Mouse (Mus musculus) C2C12 (cell line): Measurements from ENCODE around the gene Rtp4. TPM values are rescaled to one million over a fixed set of nuclear protein-coding genes. Genes with fewer than 3 reads are reported as not detected.

Experiments
- H3K27me3 ChIP-seq: one replicate; pipeline ENCODE4 v1.6.1; 2011; ENCODE audit not compliant: control insufficient read depth, insufficient read depth, insufficient read length
- H3K36me3 ChIP-seq: one replicate; pipeline ENCODE4 v1.6.1; 2011; ENCODE audit not compliant: control insufficient read depth, insufficient read depth
- H3K4me3 ChIP-seq: one replicate; pipeline ENCODE4 v1.5.1; 2011; ENCODE audit warnings: mild to moderate bottlenecking, control low read depth; ENCODE audit not compliant: poor library complexity, insufficient read depth, severe bottlenecking
- H3K79me2 ChIP-seq: one replicate; pipeline ENCODE4 v1.6.1; 2011; ENCODE audit not compliant: control insufficient read depth, insufficient read depth
- H3K79me3 ChIP-seq: one replicate; pipeline ENCODE4 v1.6.1; 2011; ENCODE audit warnings: low read depth, control low read depth
- H3ac ChIP-seq: one replicate; pipeline ENCODE3; 2011; ENCODE audit warnings: low read depth; ENCODE audit not compliant: control insufficient read depth, insufficient read length
- CEBPB ChIP-seq: IDR thresholded peaks from one replicate; pipeline ENCODE4 v1.6.1; 2011; ENCODE audit warnings: low read depth, mild to moderate bottlenecking, control low read depth, moderate library complexity
- CTCF ChIP-seq: IDR thresholded peaks from one replicate; pipeline ENCODE4 v1.5.1; 2011; ENCODE audit not compliant: control insufficient read depth, insufficient read depth, insufficient read length
- FOSL1 ChIP-seq: IDR thresholded peaks from one replicate; pipeline ENCODE4 v1.8.0; 2011; ENCODE audit warnings: mild to moderate bottlenecking, low read length; ENCODE audit not compliant: poor library complexity, insufficient read depth, severe bottlenecking
- MAX ChIP-seq: IDR thresholded peaks from one replicate; pipeline ENCODE4 v1.6.1; 2011; ENCODE audit warnings: mild to moderate bottlenecking, control low read depth
- MYOD1 ChIP-seq: IDR thresholded peaks from one replicate; pipeline ENCODE4 v1.6.1; 2011; ENCODE audit warnings: low read depth; ENCODE audit not compliant: control insufficient read depth, insufficient read length
- MYOG ChIP-seq: IDR thresholded peaks from one replicate; pipeline ENCODE4 v1.6.1; 2011; ENCODE audit not compliant: control insufficient read depth, insufficient read length; ENCODE audit errors: extremely low read depth
- USF1 ChIP-seq: IDR thresholded peaks from one replicate; pipeline ENCODE4 v1.6.1; 2011; ENCODE audit warnings: low read depth, mild to moderate bottlenecking, control low read depth, moderate library complexity
- polyA plus RNA-seq: library from polyadenylated mRNA; unstranded; fragments of >200 nt; fragmentation: generic; extraction: Trizol; gene quantifications from one replicate; pipeline ENCODE4 v1.2.1, GENCODE M21; 2012; ENCODE audit warnings: missing spikeins

The Rtp4 gene
- polyA plus RNA-seq, 1 experiment, result 0.69 TPM

DNA sequence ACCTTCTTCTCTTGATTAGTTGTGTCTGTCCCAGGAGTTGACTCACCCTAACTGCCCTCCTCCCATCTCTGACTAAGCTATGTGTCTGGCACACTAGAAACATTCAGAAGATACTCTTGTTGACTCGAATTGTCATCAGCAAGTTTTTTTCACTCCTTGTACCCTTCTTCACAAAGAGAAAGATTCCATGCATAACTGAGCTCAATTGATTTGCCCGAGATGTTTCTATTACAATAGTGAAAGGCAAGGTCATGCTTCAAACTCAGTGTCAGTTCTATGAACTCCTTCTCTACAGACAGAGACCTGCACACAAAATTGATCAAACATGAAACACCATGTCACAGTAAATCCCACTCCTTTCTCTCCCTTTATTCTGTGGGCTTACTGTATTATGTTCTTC, 111.4 kb downstream of the Rtp4 start:
- Histone ChIP-seq H3K79me2 (no peaks in the 10 kb centered on the region), H3K27me3 (peaks cover 9% of the 10 kb centered on the region), H3K4me3 (no peak overlapping the region), H3K79me3 (no peaks in the 10 kb centered on the region), H3ac (no peak overlapping the region), H3K36me3 (no peaks in the 10 kb centered on the region)
- TF ChIP-seq MYOD1, result no peak
- TF ChIP-seq MAX, result no peak
- no peak for TF ChIP-seq FOSL1
- no peak for TF ChIP-seq MYOG
- no peak for TF ChIP-seq USF1
- TF ChIP-seq CTCF, result no peak
- TF ChIP-seq CEBPB, result no peak

DNA sequence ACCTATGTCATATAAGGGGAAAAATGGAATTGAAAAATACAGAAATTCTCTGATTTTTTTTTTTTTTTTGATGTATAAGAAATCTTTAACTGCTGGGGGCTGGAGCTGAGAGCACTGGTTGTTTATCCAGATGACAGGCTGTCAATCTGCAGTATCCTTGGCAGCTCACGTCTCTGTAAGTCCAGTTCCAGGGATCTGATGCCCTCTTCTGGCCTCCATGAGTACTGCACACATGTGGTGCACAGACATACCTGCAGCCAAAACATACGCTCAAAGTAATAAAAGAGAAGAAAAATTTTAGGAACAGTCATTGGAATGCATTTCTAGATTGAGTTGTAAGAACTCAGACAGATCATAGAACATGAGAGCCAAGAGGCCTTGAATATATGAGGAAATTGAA, 112.6 kb downstream of the Rtp4 start:
- H3K27me3 ChIP-seq, result peaks cover 9% of the 10 kb centered on the region
- H3K4me3 ChIP-seq, result no peak overlapping the region
- TF ChIP-seq MAX, result no peak
- TF ChIP-seq MYOG, result no peak
- TF ChIP-seq FOSL1, result no peak
- TF ChIP-seq MYOD1, result no peak
- no peak for TF ChIP-seq CTCF
- no peak for TF ChIP-seq CEBPB
- TF ChIP-seq USF1, result no peak
- no peak overlapping the region for H3ac ChIP-seq
- no peaks in the 10 kb centered on the region for H3K79me2 ChIP-seq
- H3K79me3 ChIP-seq, result no peaks in the 10 kb centered on the region
- H3K36me3 ChIP-seq, result no peaks in the 10 kb centered on the region

DNA sequence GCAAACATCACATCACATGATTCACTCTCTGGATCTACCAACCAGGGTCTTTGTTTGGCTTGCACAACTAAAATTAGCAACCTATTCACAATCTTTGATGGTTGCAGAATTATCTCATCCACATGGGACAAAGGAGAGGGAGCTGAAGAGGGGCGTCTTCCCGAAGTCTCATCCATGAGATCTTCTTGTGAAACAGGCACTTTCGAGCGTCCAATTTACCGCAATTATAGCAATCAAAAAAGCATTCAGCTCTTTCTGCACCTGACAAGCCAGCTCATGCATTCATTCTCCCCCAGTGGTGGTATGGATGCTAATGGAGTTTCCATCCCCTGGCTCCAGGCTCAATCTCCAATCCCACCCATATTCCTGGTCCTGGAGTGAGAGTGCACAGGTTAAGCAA, 132.9 kb downstream of the Rtp4 start:
- H3ac ChIP-seq, result no peak overlapping the region

DNA sequence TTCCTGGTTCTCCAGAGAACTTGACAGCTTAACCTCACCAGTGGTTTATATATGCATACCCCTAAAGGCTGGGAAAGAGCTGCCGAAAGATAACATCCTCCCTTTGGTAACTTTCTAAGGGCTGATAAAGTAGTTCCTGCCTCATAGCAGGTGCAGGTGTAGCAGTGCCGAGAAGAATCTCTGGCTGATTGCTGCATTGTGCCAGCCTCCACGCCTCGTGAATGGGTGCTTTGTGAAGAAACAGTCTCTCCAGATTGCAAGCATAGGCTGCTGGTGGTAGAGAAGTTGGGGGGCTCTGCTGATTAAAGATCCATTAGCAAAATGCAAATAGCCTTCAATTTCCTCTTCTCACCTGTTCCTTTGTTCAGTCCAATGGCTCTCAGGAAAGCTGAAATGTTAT, 133.4 kb downstream of the Rtp4 start:
- Histone ChIP-seq H3K4me3 (no peak overlapping the region), H3K79me3 (no peaks in the 10 kb centered on the region), H3K27me3 (peaks cover 5% of the 10 kb centered on the region), H3K79me2 (no peaks in the 10 kb centered on the region), H3ac (no peak overlapping the region), H3K36me3 (no peaks in the 10 kb centered on the region)
- TF ChIP-seq MYOG (no peak), FOSL1 (no peak), MYOD1 (no peak), CTCF (no peak), USF1 (no peak), CEBPB (no peak), MAX (no peak)

More for the DNA sequence above, 132.9 kb downstream of the Rtp4 start:
- Histone ChIP-seq H3K79me3 (no peaks in the 10 kb centered on the region), H3K4me3 (no peak overlapping the region), H3K36me3 (no peaks in the 10 kb centered on the region), H3K27me3 (peaks cover 5% of the 10 kb centered on the region), H3K79me2 (no peaks in the 10 kb centered on the region)
- TF ChIP-seq MYOD1 (no peak), USF1 (no peak), FOSL1 (no peak), CEBPB (no peak), MAX (no peak), MYOG (no peak), CTCF (no peak)

DNA sequence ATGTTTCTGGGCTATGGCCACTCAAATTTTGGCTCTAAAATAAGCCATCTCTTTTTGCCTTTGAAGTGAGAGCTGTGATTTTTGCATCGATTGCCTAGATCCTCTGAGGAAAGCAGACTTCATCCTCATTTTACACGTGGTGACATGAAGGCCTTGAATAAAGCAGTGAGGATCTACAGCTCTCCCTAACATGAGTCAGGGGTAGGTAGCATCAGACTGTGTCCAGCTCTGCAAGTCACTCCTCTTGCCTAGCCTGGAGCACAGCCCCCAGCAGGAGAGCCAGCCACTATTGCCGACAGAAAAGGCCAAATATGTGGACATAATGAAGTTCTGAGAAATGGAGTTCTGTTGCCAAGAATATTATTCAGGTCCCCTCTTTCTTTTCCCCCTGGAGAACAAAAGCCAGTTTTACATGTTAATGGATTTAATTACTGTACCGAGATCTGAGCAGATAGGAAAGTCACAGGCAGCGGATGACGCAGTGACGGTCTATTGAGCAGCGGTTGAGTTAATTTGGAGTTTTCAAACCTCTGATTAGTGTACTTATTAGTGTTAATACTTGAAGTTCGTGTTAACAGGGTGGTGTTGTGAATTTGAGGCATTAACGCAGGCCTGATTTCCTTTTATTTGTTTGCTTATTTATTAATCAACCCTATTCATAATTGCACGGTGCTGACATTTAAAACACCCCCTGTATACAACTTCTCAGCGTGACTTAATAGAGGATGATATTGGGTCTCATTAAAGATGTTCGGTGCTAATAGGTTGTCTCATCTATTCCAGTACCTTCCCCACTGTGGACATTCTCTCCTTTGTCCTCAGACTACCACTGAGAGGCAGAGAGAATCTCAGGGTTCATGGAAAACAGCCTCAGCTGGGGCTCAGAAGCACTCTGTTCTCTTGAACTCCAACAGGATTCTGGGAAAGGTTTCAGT, 139.8 kb downstream of the Rtp4 start:
- TF ChIP-seq CEBPB, result no peak
- no peak overlapping the region for H3K4me3 ChIP-seq
- H3K27me3 ChIP-seq, result no peaks in the 10 kb centered on the region
- H3K36me3 ChIP-seq, result no peaks in the 10 kb centered on the region
- H3K79me3 ChIP-seq, result no peaks in the 10 kb centered on the region
- H3K79me2 ChIP-seq, result no peaks in the 10 kb centered on the region
- H3ac ChIP-seq, result no peak overlapping the region

Other genes starting within 250 kb of the Rtp4 start
- not detected for gene Rtp1, start 91.2 kb upstream of the Rtp4 start, polyA plus RNA-seq
- gene Masp1, start 524 bp downstream of the Rtp4 start, polyA plus RNA-seq, result 16.5 TPM